Mouse (Mus musculus) hindbrain, embryonic 14.5 days (tissue): ENCODE data around the gene Gigyf1. TPM values are rescaled to one million over a fixed set of nuclear protein-coding genes. Genes with fewer than 3 reads are reported as not detected.
A peak's percentile ranks its signal among the peaks of the same experiment; 100 is the strongest.

Source experiments
- ATAC-seq: fragments of 200-750 bp; cut with Nextera tagmentation; 2 replicates; pipeline ENCODE4 v1.8.0; 2017; ENCODE audit warnings: moderate number of reproducible peaks, mild to moderate bottlenecking, moderate TSS enrichment, moderate library complexity; ENCODE audit not compliant: low FRiP score
- DNase-seq: peaks from one replicate; pipeline ENCODE4 v3.0.0-alpha.2; 2015; ENCODE audit warnings: low spot score
- H3K27ac ChIP-seq: fragments of 300-500 bp; sonication (generic); 2 replicates; pipeline ENCODE4 v1.5.1; 2014; ENCODE audit warnings: mild to moderate bottlenecking, moderate library complexity
- H3K27me3 ChIP-seq: fragments of 300-500 bp; sonication (generic); 2 replicates; pipeline ENCODE4 v1.6.1; 2014; ENCODE audit warnings: mild to moderate bottlenecking, low read length, mixed read lengths; ENCODE audit not compliant: control insufficient read depth, insufficient read depth
- H3K36me3 ChIP-seq: fragments of 300-500 bp; sonication (generic); replicated peaks from 2 replicates; pipeline ENCODE4 v1.6.1; 2014; ENCODE audit not compliant: control insufficient read depth, insufficient read depth
- H3K4me1 ChIP-seq: fragments of 300-500 bp; sonication (generic); replicated peaks from 2 replicates; pipeline ENCODE4 v1.6.1; 2014; ENCODE audit warnings: antibody characterized with exemption, low read length, mixed read lengths; ENCODE audit not compliant: control insufficient read depth, insufficient read depth
- H3K4me2 ChIP-seq: fragments of 300-500 bp; sonication (generic); replicated peaks from 2 replicates; pipeline ENCODE4 v1.6.1; 2014; ENCODE audit warnings: mild to moderate bottlenecking, moderate library complexity
- H3K4me3 ChIP-seq: fragments of 300-500 bp; sonication (generic); replicated peaks from 2 replicates; pipeline ENCODE4 v1.5.1; 2014; ENCODE audit warnings: mild to moderate bottlenecking, low read length
- H3K9ac ChIP-seq: fragments of 300-500 bp; sonication (generic); 2 replicates; pipeline ENCODE4 v1.6.1; 2014
- H3K9me3 ChIP-seq: fragments of 300-500 bp; sonication (generic); 2 replicates; pipeline ENCODE4 v1.6.1; 2016; ENCODE audit warnings: low read length; ENCODE audit not compliant: control insufficient read depth
- WGBS: fragments of 180-500 bp; shearing (Covaris S2); extraction: QIAGEN DNeasy Blood & Tissue Kit; methylation state at CpG from one replicate; pipeline ENCODE4 v1.1.7; 2014; 5-methylcytosine and 5-hydroxymethylcytosine counted together
- polyA plus RNA-seq: library from polyadenylated mRNA; unstranded; fragments of >200 nt; fragmentation: Nextera tagmentation; extraction: Ambion mirVana; gene quantifications from 2 replicates; pipeline ENCODE4 v1.2.1, GENCODE M21; 2014

Gigyf1 gene
- polyA plus RNA-seq, 1 experiment from 2014 or later = 16.0 TPM

DNA sequence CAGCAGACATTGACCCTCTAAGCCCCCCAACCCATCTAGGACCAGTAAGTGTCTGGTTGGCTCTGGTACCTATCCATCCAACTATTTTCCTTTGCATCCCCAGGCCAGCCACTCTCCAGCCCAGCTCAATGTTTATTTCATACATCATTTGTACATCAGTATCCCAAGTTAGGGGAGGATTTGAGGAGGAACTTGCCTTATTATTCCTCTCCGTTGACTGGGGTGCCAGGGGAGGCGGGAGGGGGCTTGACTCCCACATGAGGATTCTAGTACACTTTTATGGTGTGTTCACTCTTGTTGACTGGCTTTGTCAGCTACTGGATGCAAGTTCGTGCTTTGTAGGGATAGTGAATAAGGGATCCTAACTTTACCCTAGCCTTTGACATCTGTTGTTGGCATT is 6.6 kb upstream of the Gigyf1 start:
- no peaks in the 10 kb centered on the region for H3K27me3 ChIP-seq
- peaks cover 34% of the 10 kb centered on the region for H3K4me1 ChIP-seq
- no peaks in the 10 kb centered on the region for H3K9me3 ChIP-seq
- no peak for ATAC-seq
- peak overlapping the region; percentile 99 for H3K9ac ChIP-seq
- no peak for DNase-seq
- peak overlapping the region; percentile 97 for H3K4me2 ChIP-seq
- no peaks in the 10 kb centered on the region; the same call in 1 of the 2 replicates for H3K36me3 ChIP-seq
- H3K4me3 ChIP-seq = peak overlapping the region; percentile 100
- 59% methylated on average over 3 of the region's 3 CpGs for WGBS
- peak overlapping the region; percentile 90; the same call in 1 of the 2 replicates for H3K27ac ChIP-seq

DNA sequence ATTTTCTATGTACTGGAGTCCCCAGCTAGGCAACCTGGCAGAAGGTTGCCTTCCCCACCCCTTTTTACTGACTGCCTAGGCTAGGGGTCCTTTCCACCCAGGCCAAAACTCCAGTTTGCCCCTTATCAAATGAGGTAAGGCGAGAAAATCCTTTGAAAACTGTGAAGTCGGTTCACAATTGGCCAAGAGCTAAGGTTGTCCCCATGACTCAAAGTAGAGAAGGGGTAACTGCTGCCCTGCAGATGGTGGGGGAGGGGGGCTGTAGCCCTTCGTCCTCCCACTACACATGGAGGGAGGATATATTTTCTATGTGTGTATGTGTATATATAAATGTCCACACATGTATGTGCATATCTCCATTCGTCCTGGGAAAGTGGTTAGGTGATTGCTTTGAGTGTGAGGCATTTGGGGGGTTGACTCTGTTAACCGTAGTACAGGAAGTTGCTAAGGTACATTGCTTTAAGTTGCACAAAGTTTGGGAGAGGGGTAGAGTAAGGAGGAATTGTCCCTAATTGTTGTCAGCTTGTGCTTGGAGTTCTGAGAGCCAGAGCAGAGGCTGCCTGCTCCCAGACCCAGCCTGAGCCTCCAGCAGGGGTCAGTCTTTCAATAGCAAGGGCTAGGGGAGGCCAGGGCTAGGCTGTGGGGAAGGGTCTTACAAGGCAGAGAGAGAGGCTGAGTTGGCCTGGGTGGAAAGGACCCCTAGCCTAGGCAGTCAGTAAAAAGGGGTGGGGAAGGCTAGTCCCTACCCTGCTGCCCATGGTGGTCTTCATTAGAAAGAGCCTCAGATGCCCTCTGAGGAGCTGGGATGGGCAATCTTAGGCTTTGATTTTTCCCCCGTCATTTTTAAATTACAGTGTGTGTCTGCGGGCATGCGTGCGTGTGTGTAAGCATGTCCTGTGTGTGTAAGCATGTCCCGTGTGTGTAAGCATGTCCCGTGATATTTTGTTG is 5.2 kb upstream of the Gigyf1 start:
- peak overlapping the region; percentile 97; the same call in 1 of the 2 replicates for H3K4me2 ChIP-seq
- H3K36me3 ChIP-seq = peaks cover 7% of the 10 kb centered on the region
- WGBS = 83% methylated on average over 11 of the region's 11 CpGs
- H3K27ac ChIP-seq = no peak overlapping the region
- H3K9me3 ChIP-seq = no peaks in the 10 kb centered on the region
- peaks cover 34% of the 10 kb centered on the region for H3K4me1 ChIP-seq
- ATAC-seq (peak; percentile 31; the same call in 1 of the 2 replicates), DNase-seq (peak; percentile 66)
- 0 out of 2 replicates have a peak overlapping the region, but pooled peaks have one; percentile 4 for H3K4me3 ChIP-seq
- no peaks in the 10 kb centered on the region for H3K27me3 ChIP-seq
- peak overlapping the region; percentile 13 for H3K9ac ChIP-seq

DNA sequence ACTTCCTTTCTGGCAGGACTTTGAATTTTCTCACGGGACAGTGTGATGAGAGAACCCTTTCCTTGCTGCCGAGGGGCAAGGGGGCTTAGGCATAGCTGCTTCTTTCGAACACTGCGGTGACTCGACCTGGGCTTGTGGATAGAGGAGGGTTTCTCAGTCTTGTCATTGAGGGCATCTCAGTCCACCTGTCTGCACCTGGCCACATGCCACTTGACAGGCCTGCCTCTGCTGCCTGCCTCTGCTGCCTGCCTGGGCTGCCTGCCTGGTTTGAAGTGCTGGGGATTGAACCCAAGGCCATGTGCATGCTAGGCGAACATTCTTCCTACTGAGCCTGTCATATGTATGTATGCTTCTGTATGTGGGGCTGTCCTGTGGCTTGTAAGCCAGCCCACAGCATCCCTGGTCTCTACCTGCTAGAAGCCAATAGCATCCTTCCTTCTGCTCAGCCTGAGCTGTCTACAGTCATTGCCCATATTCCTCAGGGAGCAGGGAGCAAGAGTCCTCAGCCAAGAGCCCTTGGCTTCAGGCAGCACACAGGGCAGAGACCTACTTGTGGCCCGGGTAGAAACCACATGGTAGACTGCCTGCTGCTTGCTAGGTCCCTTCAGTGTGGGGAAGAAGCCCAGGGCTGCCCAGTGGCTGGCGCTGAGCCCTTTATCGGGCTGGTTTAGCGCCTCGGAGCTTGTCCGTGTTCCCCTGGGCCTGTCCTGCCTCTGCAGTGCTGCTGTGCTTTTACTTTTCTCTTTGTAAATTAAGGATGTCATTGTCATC is 4.2 kb upstream of the Gigyf1 start:
- H3K27ac ChIP-seq = no peak overlapping the region
- no peak for DNase-seq
- no peaks in the 10 kb centered on the region for H3K9me3 ChIP-seq
- H3K4me3 ChIP-seq = no peak overlapping the region
- H3K4me2 ChIP-seq = no peak overlapping the region
- ATAC-seq = no peak
- H3K9ac ChIP-seq = 0 out of 2 replicates have a peak overlapping the region, but pooled peaks have one; percentile 17
- no peaks in the 10 kb centered on the region for H3K27me3 ChIP-seq
- WGBS = 74% methylated on average over 12 of the region's 12 CpGs
- H3K4me1 ChIP-seq = peaks cover 34% of the 10 kb centered on the region
- peaks cover 17% of the 10 kb centered on the region for H3K36me3 ChIP-seq

DNA sequence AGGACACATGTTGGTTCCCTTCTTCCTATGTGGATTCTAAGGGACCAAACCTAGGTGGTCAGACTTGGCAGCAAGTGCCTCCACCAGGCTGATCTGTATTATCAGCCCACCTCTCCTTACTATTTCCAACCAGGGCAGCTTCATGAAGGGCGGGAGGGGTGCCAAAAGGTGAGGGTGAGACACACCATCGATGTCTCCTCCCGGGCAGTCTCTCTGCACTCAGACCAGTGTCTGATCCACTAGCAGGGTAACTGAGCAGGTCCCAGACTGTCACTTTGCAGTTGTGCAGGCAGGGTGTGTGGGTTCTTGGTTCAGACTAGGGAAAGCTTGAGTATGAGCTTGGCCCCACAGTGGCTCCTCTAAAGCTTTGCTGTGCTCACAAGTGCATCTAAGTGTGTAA is 3.5 kb upstream of the Gigyf1 start:
- Histone ChIP-seq H3K4me2 (no peak overlapping the region), H3K27ac (no peak overlapping the region), H3K9ac (no peak overlapping the region), H3K9me3 (no peaks in the 10 kb centered on the region), H3K4me1 (peaks cover 34% of the 10 kb centered on the region), H3K36me3 (peaks cover 24% of the 10 kb centered on the region), H3K4me3 (no peak overlapping the region), H3K27me3 (no peaks in the 10 kb centered on the region)
- 92% methylated on average over 3 of the region's 3 CpGs for WGBS
- ATAC-seq (no peak), DNase-seq (no peak)

GRCm38 (mm10) chr5:137519691-137520550 is 1.6 kb downstream of the Gigyf1 start:
- no peak overlapping the region for H3K9ac ChIP-seq
- H3K4me2 ChIP-seq = no peak overlapping the region
- 93% methylated on average over 27 of the region's 27 CpGs for WGBS
- no peaks in the 10 kb centered on the region for H3K9me3 ChIP-seq
- ATAC-seq (no peak), DNase-seq (no peak)
- H3K36me3 ChIP-seq = peaks cover 75% of the 10 kb centered on the region
- H3K27ac ChIP-seq = no peak overlapping the region
- no peaks in the 10 kb centered on the region for H3K4me1 ChIP-seq
- no peaks in the 10 kb centered on the region for H3K27me3 ChIP-seq
- H3K4me3 ChIP-seq = no peak overlapping the region

GRCm38 (mm10) chr5:137521861-137522260 is 3.5 kb downstream of the Gigyf1 start:
- Histone ChIP-seq H3K27me3 (no peaks in the 10 kb centered on the region), H3K4me2 (no peak overlapping the region), H3K9ac (no peak overlapping the region), H3K27ac (no peak overlapping the region), H3K4me3 (no peak overlapping the region), H3K36me3 (peaks cover 94% of the 10 kb centered on the region), H3K4me1 (no peaks in the 10 kb centered on the region), H3K9me3 (no peaks in the 10 kb centered on the region)
- no peak for DNase-seq
- 82% methylated on average over 9 of the region's 9 CpGs for WGBS
- no peak for ATAC-seq

DNA sequence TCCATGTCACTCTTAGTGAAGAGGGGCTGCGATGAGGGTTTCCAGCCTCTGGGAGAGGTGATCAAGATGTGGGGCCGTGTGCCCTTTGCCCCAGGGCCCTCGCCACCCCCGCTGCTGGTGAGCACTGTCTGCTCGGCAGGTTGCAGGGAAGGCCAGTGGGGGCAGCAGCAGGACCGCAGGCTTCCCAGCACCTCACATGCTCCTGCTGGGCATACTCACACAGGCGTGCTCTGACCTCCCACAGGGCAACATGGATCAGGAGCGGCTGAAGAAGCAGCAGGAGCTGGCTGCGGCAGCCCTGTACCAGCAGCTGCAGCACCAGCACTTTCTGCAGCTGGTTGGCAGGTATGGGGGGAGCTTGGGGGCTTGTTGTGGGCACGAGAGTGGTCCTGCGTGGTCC is 4.4 kb downstream of the Gigyf1 start:
- 76% methylated on average over 11 of the region's 11 CpGs for WGBS
- no peaks in the 10 kb centered on the region for H3K27me3 ChIP-seq
- H3K9ac ChIP-seq = no peak overlapping the region
- no peak overlapping the region for H3K4me3 ChIP-seq
- H3K4me2 ChIP-seq = no peak overlapping the region
- no peaks in the 10 kb centered on the region for H3K4me1 ChIP-seq
- H3K9me3 ChIP-seq = no peaks in the 10 kb centered on the region
- peaks cover 99% of the 10 kb centered on the region for H3K36me3 ChIP-seq
- DNase-seq (no peak), ATAC-seq (no peak)
- no peak overlapping the region for H3K27ac ChIP-seq

- DNase-seq (no peak), ATAC-seq (no peak)
- no peak overlapping the region for H3K4me2 ChIP-seq
- H3K9me3 ChIP-seq = no peaks in the 10 kb centered on the region
- no peak overlapping the region for H3K27ac ChIP-seq
- peaks cover 99% of the 10 kb centered on the region for H3K36me3 ChIP-seq
- H3K27me3 ChIP-seq = no peaks in the 10 kb centered on the region
- no peak overlapping the region for H3K9ac ChIP-seq
- H3K4me3 ChIP-seq = no peak overlapping the region
- H3K4me1 ChIP-seq = no peaks in the 10 kb centered on the region
- 84% methylated on average over 25 of the region's 25 CpGs for WGBS
Measured at GRCm38 (mm10) chr5:137523396-137524250, 5.3 kb downstream of the Gigyf1 start.
